Mouse (Mus musculus): ENCODE data around the gene Angptl2.

Angptl2 gene

GRCm38 (mm10) chr2:33215700-33216509, at the start of gene Angptl2:
Gene Angptl2 (plus strand): TSS chr2:33216069.
- DNase-seq: peak; percentile 83

- DNase-seq: no peak
These were observed 48.8 kb upstream of the Angptl2 start for GRCm38 (mm10) chr2:33167060-33167459.

- no peak for DNase-seq
These were observed 46.4 kb upstream of the Angptl2 start for GRCm38 (mm10) chr2:33169445-33169844.

- no peak for DNase-seq
These were observed 44.9 kb upstream of the Angptl2 start for GRCm38 (mm10) chr2:33170777-33171565.

GRCm38 (mm10) chr2:33173126-33173525, 42.7 kb upstream of the Angptl2 start:
- DNase-seq: no peak

GRCm38 (mm10) chr2:33173686-33174085, 42.2 kb upstream of the Angptl2 start:
- no peak for DNase-seq

- no peak for DNase-seq
These were observed 39.4 kb upstream of the Angptl2 start for GRCm38 (mm10) chr2:33176516-33176915.

GRCm38 (mm10) chr2:33176921-33177320, 38.9 kb upstream of the Angptl2 start:
- DNase-seq: no peak

- no peak for DNase-seq
These were observed 38.2 kb upstream of the Angptl2 start for GRCm38 (mm10) chr2:33177443-33178242.

GRCm38 (mm10) chr2:33178243-33178932, 37.5 kb upstream of the Angptl2 start:
- peak; percentile 81 for DNase-seq

- no peak for DNase-seq
These were observed 36.5 kb upstream of the Angptl2 start for GRCm38 (mm10) chr2:33179171-33179929.

GRCm38 (mm10) chr2:33179930-33180630, 35.8 kb upstream of the Angptl2 start:
- no peak for DNase-seq

GRCm38 (mm10) chr2:33183321-33183720, 32.5 kb upstream of the Angptl2 start:
- DNase-seq: no peak

- DNase-seq: no peak
These were observed 31.2 kb upstream of the Angptl2 start for GRCm38 (mm10) chr2:33184641-33185040.

- DNase-seq: no peak
These were observed 30.6 kb upstream of the Angptl2 start for GRCm38 (mm10) chr2:33185258-33185657.

GRCm38 (mm10) chr2:33186505-33186904, 29.4 kb upstream of the Angptl2 start:
- DNase-seq: no peak

GRCm38 (mm10) chr2:33187874-33188273, 28.0 kb upstream of the Angptl2 start:
- no peak for DNase-seq

GRCm38 (mm10) chr2:33188925-33189670, 26.8 kb upstream of the Angptl2 start:
- no peak for DNase-seq

GRCm38 (mm10) chr2:33189976-33190375, 25.9 kb upstream of the Angptl2 start:
- no peak for DNase-seq

- no peak for DNase-seq
These were observed 15.4 kb upstream of the Angptl2 start for GRCm38 (mm10) chr2:33200368-33201068.

Measured in cerebellum, adult 11-12 months (tissue).